Mouse (Mus musculus) kidney, postnatal 4 days (tissue): ENCODE measurements around the gene Ccdc149.

Source experiments
- DNase-seq, 2 experiments: peaks; one replicate each; pipeline ENCODE4 v3.0.0; 2021; ENCODE audit warnings: mixed read lengths in 2 of 2

The Ccdc149 gene

DNA sequence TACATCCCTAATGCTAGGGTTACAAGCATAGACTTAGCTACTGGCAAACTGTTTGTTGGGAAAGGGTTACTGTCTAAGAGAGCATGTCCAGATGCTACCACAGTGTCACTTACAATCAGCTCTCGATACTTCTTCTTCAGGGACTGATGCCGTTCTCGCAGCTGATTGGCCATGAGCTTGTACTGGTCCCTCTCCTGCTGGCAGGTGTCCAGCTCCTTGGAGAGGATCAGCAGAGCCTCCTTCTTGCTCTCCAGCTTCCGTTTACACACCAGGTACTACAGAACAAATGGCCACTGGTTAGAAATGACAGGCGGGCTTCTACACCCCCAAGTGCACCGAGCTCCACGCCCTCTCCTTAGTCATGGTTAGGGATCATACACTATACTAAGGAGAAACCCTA is 32.4 kb downstream of the Ccdc149 start:
- no peak for DNase-seq

DNA sequence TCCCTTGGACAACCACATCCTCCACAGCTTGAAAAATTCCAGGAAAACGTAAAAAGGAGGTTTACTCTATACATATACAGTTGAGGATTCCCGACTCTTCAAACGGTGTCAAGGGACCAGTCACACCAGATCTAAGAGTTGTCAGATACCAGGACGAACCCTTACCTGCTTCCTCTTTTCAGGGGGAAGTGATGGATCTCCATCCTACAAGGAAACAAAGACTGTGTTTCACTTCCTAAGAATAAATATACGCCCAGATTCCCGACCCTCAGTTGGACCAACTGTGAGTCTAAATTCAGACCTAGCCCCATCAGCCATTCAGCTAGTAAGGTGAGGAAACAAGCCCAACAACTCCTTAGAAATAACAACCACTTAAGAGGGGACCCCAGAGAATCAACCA is 35.8 kb downstream of the Ccdc149 start:
- DNase-seq, result no peak

DNA sequence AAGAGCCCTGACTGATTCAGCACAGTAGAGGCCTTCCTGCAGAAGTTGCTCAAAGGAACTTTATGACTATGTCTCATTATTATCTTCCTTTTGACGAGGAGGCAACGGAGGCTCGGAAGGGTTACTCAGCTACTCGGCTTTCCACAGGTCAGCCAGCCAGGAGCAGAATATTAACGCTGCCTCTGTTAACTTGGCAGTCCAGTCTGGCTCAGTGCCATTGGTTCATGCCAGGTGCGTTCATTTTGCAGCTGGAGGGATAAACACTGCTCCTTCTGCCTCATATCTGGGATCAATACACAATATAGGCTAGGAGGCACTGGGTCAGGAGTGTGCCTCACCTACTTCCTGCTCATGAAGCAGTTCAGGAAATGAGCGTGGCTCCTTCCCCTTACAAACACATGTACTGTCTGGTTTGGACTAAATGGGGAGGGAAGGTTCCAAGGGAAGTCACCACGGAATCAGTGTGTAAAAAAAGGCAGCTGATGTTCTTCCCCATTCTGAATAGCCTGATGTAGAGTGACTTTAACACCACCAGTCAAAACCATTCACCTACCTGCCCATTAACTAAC is 40.0 kb downstream of the Ccdc149 start:
- peak in 1 of 2 experiments; percentile 8 for DNase-seq

DNA sequence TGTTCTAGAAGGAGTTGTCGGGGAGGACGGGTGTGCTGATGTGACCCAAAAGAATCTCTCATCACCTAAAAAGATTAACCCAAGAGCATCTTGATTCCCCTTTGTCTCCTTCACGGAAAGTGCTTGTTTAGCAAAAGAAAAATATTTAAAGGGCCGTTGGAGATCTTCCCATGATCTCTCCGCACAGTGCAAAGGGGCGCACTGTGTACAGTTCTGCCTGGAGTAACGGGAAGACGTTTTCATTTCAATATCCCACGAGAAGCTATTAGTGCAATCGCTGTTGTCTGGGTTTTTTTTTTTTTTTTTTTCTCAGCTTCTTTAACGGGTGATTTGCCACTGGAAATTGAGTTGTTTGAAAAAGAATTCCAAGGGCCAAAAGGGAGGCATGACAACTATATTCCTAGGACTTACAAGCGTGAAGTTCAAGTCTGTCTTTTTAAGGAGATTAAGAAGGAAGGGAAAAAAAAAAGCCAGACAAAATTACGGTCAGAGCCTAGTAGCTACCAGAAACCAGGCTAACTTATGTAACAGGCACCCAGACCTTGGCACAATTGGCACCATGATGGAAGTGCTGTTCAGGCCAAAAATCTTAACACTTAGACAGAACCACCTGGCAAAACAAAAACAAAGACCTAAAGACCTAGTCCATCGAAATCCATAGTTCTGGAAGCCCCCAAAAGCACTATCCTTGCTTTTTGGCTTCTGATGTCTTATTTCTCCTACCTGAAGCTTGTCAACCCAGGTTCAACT is 41.4 kb downstream of the Ccdc149 start:
- DNase-seq, result no peak

DNA sequence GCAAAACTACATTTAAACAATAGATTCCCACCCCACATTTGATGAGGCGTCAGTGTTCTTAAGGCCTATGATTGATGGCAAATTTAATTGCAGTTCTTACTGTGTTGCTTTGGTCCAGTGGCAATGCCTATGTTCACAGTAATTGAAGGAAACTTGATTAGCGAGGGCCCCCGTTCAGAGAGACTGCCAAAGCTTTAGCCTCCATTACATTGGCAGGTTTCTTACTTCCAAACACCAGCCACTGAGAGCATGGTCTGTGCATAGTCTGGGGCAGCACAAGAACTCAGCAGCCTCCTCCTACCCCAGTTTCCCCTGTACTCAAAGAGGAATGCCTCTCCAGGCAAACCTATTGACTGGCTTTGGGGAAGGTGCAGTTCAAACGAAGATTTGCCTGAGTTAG is 42.7 kb downstream of the Ccdc149 start:
- no peak for DNase-seq

DNA sequence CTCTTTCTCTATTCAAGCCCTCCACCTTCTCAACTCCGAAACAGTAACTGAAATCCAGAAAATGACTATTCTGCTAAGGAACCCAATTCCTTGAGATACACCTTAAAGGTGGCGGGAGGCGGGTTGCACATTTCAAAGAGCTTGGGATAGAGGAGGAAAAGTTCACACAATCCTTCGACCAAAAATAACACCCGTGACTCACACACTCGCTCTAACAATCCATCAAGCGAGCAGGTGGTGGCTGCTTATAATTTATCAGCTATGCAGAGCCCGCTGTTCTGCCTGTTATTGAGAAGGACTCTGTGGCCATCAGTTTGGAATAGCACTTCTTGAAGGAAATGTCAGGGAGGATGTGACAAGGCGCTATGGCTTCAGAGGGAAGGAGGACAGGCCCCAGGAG is 45.5 kb downstream of the Ccdc149 start:
- DNase-seq, result no peak

DNA sequence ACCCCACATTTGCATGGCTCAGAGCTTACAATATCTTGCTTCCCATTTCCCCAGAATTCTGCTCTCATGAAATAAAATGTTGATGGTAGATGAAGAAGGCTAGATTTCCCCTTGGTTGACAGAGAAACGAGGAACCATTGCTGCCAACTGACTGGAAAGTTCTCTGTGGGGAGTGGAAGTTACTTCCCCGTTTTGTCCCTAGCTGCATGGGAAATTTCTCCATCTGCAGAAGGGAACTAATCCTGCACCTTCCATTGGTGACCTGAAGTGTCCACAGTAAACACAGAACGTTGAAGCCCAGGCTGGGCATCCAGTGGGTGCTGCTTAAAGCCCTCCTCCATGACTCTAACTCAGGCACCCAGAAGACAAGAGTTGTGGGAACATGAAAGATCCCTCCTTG is 47.4 kb downstream of the Ccdc149 start:
- no peak for DNase-seq

DNA sequence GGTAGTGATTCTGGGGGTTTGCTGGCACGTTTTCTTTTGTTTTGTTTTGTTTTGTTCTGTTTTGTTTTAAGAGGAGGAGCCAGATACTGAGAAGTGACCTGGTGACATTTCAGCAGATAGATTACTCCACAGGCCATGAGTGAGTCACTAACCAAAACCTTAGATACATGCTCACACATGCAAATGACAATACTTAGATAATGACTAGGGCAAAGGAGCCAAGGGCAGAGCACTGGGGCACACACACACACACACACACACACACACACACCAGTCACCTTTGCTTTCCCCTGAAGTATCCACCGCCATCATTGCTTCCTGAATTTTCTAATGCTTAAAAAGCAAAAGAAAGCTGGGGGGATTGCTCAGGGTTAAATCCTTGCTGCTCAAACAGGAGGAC is 54.8 kb downstream of the Ccdc149 start:
- no peak for DNase-seq

DNA sequence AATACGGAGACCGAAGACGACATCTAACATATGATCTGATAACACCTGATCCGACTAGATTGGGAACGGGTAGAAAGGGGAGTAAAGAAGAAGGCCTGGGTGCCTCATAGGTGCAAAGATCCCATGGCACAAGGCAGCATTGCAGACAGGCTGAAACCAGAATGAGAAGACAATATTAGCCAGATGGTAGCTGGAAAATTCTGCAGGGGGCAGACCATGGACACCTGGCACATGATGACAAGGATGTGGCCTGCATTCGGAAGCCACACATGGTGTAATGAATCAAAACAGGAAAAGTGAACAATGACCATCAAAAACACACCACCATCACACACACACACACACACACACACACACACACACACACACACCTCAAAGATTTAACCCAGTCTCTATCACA is 55.4 kb downstream of the Ccdc149 start:
- DNase-seq, result no peak

DNA sequence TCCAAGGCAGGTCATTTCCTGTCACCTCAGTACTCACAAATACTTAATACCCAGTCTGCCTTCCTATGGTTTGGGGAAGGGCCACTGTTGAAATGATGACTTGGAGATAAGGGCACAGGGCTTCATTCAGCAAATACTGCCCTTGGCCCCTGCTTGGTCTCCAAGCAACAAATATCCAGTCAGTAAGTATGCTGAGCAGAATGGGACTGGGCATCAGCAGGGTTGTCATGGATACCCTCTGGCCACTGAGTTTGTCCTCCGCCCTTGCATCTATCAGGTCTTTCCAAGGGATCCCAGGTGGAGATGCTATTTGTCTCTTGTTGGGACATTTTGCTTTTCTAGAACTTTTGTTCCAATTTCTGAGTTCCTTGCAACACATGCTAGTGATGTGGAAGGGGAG is 56.1 kb downstream of the Ccdc149 start:
- no peak for DNase-seq

DNA sequence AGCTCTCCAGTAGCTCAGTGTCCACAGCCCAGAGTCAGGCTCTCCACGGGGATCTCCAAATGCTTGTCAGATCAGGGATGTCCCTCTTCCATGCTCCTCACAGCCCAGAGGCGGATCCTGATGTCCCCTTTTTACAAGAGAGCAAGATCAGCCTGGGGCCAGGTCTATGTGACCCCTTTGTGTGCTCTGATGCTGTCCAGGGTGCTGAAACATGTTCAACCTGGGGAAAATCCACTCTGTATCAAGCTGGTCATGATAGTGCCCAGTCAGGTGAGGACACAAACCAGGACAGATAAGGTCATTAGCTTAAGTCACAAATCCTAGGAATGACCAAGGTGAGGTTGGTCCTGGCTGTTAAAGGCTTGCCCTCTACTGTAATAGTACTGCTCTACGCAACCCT is 59.8 kb downstream of the Ccdc149 start:
- peak; percentile 58 to 66 for DNase-seq

DNA sequence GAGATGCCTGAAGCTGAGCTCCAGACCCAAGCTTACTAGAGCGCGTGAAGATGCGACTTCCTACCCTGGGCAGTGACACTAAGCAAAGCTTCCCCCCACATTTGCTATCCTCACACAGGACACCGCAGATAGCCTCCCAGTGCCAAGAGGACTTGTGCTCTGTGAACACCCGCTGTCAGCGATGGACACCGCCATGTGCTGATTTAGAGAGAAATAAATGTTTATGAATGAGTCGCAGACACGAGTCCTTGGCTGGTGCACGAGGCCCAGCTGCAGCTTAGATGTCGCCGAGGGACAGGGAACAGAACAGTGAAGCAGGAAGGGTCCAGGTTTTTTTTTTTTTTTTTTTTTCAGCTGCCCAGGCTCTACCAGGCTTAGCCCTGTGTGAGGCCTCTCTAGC is 61.1 kb downstream of the Ccdc149 start:
- DNase-seq, result no peak

DNA sequence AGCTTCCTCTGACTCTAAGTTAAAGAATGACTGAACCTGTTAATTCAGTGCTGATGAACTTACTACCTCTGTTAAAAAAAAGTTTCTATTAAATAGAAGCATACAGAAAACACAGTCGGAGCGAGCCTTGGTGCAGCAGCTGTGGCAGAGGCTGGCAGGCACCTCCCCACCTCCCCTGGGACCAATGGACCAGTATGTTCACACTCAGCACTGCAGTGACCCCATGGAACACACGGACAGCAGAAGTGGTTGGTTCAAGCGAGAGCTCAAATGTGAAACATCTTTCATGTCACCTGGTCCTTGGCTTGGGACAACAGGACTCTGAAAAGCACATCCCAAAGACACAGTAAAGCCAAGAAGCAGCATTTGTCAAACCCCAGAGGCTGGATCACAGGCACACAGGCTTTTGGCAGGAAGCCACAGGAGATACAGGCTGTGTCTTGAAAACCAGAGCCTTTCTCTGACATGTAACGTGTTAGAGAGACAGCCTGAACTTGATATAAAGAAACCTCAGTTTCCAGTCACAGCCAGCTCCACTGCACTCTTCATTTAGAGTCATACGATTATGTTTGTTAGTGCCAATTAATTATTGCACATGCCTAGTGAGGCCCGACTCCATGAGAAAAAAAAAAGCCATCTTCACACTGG is 62.5 kb downstream of the Ccdc149 start:
- no peak for DNase-seq

DNA sequence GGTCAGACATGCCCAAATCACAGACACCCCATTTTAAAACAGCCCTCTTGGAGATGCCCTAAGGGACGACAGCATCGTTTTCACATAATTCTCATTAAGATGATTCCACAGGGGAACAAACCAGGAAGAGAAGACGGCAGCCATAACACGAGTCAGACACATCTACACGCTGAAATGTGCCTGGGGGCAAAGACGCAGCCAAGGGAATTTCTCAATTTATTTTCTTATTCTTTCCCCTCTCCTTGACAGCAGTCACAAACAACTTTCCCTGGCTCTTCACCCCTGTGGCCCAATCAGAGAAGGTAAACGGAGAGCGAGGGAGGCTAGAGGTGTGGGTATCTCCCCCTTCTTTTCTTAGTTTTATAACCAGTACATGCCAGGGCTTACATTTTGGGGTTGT is 66.9 kb downstream of the Ccdc149 start:
- DNase-seq, result no peak

DNA sequence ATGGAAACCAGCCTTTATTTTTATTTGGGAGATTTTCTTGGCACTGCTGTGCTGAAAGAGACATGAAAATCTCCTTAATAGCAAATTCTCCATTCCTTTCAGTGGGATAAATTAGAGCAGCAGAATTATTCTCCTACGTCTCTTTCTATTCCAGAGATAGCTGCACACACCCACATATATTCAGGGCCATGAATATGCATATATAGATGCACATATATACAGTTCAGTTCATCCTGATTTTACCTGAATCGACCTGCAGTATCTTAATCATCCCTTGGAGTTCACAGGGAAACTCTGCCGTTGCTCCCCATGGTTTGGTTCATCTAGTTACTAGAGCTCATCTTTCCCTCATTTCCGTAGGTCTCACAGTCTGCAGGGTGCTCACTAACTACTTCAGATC is 77.6 kb downstream of the Ccdc149 start:
- DNase-seq, result no peak

DNA sequence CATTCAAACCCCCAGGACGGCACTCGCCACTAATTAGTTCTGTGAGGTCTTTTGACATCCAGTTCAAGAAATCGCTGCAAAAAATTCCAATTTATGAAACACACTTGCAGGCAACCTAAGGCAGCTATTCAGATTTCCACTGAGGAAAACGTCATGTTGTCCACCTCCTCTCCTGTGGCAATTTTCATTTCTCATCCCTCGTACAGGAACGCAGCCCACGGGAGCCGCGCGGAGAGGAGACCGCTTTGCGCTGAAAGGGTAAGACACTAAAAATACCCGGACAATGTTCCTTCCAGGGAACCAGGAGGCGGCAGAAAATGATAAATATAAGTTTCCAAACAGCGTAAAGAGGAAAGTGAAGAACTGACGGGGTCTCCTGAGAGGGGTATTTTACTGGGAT is 79.8 kb downstream of the Ccdc149 start:
- DNase-seq, result no peak

DNA sequence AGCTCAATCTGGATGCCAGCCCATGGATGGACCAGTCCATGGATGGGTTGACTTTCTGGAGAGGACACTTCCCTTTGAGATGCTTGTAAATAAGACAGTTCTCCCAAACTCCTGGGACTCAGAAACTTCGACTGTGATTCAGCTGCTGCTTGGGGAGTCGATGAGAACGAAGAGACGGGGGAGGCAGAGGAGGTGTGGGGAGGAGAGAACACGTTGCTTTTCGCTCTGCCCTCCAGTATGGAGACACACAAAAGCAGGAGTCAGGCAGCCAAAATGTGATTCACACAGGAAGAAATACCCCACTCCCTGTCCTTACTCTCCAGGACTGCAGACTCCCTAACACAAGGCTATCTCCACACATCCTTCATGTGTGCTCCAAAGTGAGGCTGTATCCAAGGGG is 80.9 kb downstream of the Ccdc149 start:
- DNase-seq, result no peak

DNA sequence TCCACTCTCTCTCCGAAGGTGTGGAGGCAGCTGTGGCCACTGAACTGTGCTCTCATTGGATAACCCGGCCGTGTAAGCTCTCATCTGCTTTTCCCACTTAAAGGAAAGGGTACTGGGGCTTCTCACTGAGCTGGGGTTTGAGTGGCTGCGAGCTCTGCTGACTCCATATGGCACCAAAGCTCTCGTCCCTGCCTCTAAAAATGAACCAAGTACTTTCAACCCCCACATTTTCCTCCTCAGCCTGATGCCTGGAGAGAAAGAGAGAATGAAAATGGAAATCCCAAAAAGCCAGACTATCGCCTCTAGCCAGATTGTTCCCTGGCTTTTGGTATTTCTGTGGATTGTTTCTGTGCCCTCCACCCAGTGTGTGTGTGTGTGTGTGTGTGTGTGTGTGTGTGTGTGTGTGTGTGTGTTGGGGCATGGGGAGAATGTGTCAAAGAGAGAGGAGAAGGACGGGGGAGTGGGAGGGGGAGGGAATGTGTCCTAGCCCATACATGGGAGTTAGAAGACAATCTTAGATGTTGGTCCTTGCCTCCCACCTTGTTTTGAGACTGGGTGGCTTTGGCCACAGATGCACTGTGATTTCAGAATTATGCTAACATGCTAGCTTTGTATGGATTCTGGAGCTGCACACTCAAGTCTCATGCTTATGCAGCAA is 83.1 kb downstream of the Ccdc149 start:
- no peak for DNase-seq

DNA sequence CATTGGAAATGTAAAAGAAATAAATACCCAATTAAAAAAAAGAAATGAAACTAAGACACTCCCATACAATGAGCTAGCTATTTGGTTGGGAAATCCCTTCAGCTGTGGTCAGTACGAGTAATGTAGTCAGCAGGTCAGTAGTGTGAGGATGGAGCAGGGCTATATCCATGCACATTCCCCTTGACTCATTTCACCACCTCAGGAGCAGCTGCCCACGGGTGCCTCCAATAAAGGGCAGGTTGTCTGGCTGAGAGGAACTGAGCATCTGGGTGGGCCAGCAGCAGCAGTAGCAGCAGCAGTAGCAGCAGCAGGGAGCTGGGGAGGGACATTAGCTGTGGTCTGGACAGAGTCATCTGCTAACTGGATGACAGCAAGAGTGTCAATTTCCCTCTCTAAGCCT is 85.3 kb downstream of the Ccdc149 start:
- no peak for DNase-seq

DNA sequence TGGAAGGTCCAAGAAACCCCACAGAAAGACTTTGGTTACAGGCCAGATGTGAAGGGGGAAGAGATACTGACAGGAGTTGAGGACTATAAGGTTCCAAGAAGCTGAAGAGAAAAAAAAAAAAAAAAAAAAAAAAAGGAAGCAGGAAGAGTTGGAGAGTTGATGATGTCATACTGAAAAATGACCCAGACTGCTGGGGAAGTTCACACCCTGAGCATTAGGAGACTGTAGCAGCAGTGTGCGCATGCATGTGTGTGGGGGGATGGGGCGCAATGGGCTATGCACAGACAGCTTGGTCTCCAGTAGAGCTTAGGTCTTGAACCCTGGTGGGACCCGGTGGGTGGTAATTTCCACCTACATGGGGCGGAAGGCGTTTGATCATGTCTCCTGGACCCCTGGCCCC is 87.6 kb downstream of the Ccdc149 start:
- DNase-seq, result no peak

DNA sequence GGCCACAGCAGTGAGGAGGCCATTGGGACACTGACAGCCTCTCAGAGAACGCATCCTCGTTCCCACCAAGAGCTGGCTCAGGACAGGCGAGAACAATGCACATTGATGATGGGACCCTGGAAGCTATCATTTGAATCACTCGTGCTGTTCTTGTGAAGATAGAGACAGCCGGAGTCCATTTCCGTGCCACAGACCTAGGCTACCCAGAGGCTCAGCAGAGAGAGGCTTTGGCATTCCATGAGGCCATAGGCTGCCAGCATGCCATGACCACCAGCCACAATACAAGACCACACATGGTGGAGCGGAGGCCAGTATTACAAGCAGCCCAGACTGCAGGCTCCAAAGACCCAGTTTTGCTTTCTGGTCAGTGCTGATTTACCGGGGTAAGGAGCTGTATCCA is 88.5 kb downstream of the Ccdc149 start:
- no peak for DNase-seq

DNA sequence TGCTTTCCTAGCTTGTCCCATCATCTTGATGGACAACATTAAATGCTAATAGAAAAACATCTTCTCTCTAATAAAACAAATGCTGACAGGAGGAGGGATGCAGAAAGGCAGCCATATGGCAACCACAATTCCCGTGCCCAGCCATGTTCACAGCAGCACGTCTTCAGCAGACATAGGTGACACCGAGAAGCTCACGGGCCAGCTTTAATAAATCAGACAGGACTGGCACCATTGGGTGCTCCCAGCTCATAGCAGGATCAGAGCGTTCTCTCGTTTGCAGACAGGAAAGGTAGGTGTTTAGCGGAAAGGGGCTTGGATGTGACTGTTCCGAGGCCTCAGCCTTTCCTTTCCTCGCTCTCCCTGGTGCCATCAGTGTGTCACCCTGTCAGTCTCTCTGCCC is 95.5 kb downstream of the Ccdc149 start:
- no peak for DNase-seq

DNA sequence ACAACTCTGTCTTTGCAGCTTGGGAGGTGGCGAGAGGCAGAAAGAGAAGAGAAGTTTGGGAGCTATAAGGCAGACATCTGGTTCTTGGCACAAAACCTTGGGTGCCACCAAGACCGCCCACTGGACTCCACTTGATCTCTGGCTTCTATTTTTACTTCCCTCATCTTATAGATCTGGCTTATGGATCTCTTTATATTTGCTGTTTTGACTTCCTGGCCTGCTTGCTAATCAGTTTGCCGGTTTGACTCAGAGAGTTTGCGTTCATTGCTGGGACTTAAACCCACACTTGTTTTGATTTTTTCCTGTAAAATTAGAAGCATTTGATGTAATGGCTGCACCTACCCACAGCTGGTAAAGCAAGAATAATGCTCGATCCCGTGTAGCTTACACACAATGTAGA is 100.4 kb downstream of the Ccdc149 start:
- no peak for DNase-seq
